Mouse (Mus musculus): ENCODE measurements around the gene Ppp2r5a.

GRCm38 (mm10) chr1:191348592-191348991, 54.5 kb downstream of the Ppp2r5a start:
- TF ChIP-seq POLR2A (IDR thresholded peaks at IDR 0.05; ENCODE audit: insufficient read depth, low read length): no peak
- TF ChIP-seq CTCF (IDR thresholded peaks at IDR 0.05; ENCODE audit: low read depth, low read length): no peak
